Mouse (Mus musculus) MEL (cell line): ENCODE measurements around the gene Syt7.

Experiments used
- BHLHE40 ChIP-seq: IDR thresholded peaks from 2 replicates; pipeline ENCODE4 v1.6.1; 2012; ENCODE audit warnings: low read depth, mild to moderate bottlenecking, inconsistent platforms, low read length, improper control_type of control experiment, borderline replicate concordance
- CTCF ChIP-seq, 3 experiments: IDR thresholded peaks in 2 of 3; conservative IDR thresholded peaks in 1 of 3; 2 replicates each; pipeline ENCODE4 v1.5.1; 2011 to 2012; ENCODE audit warnings: low read length in 3 of 3, low read depth in 2 of 3, mild to moderate bottlenecking in 2 of 3, improper control_type of control experiment in 1 of 3, inconsistent platforms in 1 of 3, mixed read lengths in 1 of 3, moderate library complexity in 1 of 3; ENCODE audit not compliant: control insufficient read depth in 1 of 3, insufficient read depth in 1 of 3, poor library complexity in 1 of 3, severe bottlenecking in 1 of 3
- GATA1 ChIP-seq: IDR thresholded peaks from 2 replicates; pipeline ENCODE4 v1.6.1; 2011; ENCODE audit warnings: low read depth, low read length, improper control_type of control experiment
- NELFE ChIP-seq: IDR thresholded peaks from 2 replicates; pipeline ENCODE4 v1.6.1; 2011; ENCODE audit warnings: low read depth, low read length, improper control_type of control experiment
- POLR2A ChIP-seq, 2 experiments: IDR thresholded peaks; 2 replicates each; pipeline ENCODE4 v1.6.1; 2011 to 2012; ENCODE audit warnings: low read length in 2 of 2, mild to moderate bottlenecking in 2 of 2, control low read depth in 1 of 2, improper control_type of control experiment in 1 of 2, low read depth in 1 of 2, moderate library complexity in 1 of 2; ENCODE audit not compliant: control insufficient read depth in 1 of 2, insufficient read depth in 1 of 2, poor library complexity in 1 of 2
- POLR2AphosphoS5 ChIP-seq: IDR thresholded peaks from 2 replicates; pipeline ENCODE4 v1.6.1; 2012; ENCODE audit warnings: low read depth, borderline replicate concordance, mild to moderate bottlenecking, inconsistent platforms, low read length, moderate library complexity, mixed read lengths
- RAD21 ChIP-seq: IDR thresholded peaks from 2 replicates; pipeline ENCODE4 v1.6.1; 2011; ENCODE audit warnings: mild to moderate bottlenecking, low read depth, low read length, improper control_type of control experiment
- SMC3 ChIP-seq: IDR thresholded peaks from 2 replicates; pipeline ENCODE4 v1.6.1; 2011; ENCODE audit warnings: low read depth, low read length, improper control_type of control experiment

DNA sequence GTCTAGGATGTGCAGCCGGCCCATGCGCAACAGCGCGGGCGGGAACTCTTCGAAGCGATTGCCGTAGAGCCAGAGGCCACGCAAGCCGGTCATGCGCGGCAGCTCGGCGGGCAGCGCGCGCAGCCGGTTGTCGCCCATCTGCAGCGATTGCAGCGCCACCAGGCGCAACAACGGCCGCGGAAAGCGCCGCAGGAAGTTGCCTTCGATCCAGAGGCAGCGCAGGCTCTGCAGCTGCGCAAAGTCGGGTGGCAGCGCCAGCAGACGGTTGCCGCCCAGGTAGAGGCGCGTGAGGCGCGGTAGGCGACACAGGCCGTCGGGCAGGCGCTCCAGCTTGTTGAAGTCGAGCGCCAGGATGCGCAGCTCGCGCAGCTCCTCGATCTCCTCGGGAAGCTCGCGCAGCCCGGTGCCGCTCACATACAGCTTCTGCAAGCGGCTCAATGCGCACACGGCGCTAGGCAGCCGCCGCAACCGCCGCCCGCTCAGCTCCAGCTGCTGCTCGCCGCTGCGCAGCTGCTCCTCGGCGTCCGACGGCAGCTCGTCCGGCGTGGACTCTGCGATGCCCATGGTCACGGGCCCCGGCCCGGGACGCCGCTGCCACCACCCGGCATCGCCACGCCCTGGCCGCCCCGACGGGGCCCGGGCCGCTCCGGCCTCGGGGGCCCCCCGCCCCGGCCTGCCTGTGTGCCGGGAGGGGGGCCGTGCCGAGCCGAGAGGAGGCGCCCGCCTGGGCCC, 68.0 kb downstream of the Syt7 start, which contains the start of gene Lrrc10b:
- TF ChIP-seq NELFE (no peak), CTCF (IDR thresholded peaks at IDR 0.05 in 2 of 3, conservative IDR thresholded peaks at IDR 0.05 in 1 of 3; ENCODE audit: control insufficient read depth in 1 of 3, insufficient read depth in 1 of 3, low read depth in 2 of 3, low read length in 3 of 3, poor library complexity in 1 of 3, severe bottlenecking in 1 of 3) (no peak), SMC3 (no peak), POLR2A (IDR thresholded peaks at IDR 0.05; ENCODE audit: control insufficient read depth in 1 of 2, insufficient read depth in 1 of 2, low read depth in 1 of 2, low read length in 2 of 2, poor library complexity in 1 of 2) (no peak), POLR2AphosphoS5 (no peak), BHLHE40 (no peak), RAD21 (no peak), GATA1 (no peak)
